Mouse (Mus musculus) frontal cortex, postnatal 36 days (tissue): ENCODE data around the gene Mrrf.
A peak's percentile ranks its signal among the peaks of the same experiment; 100 is the strongest.
"Not testable (repeated sequence)": the region's sequence is repeated elsewhere in the genome, so short reads cannot be mapped to it uniquely, and the experiment has no call there.

ENCODE experiments used
- DNase-seq, 2 experiments: peaks; one replicate each; pipeline ENCODE4 v3.0.0; 2022; ENCODE audit warnings: low spot score in 2 of 2

Mrrf gene

GRCm38 (mm10) chr2:36129051-36129450, 7.1 kb upstream of the Mrrf start:
- DNase-seq: no peak

- DNase-seq: peak in 1 of 2 experiments; percentile 7
Measured at GRCm38 (mm10) chr2:36135887-36136286, 302 bp upstream of the Mrrf start.

DNA sequence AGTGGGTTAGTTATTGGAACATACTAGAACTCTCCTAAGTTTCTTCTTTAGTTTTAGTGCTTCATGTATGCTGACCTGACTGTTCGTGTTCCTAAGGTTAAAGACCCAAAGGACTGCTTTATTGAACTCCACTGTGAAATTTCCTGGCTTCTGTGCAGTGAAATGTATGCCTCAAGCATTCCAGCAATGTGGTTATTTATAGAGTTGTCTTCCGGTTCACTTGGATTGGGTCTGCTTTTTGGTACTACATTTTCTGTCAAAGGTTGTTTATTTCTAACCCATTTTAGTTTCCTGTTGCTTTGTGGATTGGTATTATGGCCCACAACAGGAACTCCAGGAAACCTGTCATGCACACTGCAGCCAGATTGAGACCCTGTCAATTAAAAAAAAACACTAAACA, 2.9 kb downstream of the Mrrf start:
- no peak for DNase-seq

- no peak for DNase-seq
Measured at GRCm38 (mm10) chr2:36148876-36149365, 12.7 kb downstream of the Mrrf start.

- DNase-seq: not testable (repeated sequence)
Measured at GRCm38 (mm10) chr2:36152401-36152800, 16.2 kb downstream of the Mrrf start.

DNA sequence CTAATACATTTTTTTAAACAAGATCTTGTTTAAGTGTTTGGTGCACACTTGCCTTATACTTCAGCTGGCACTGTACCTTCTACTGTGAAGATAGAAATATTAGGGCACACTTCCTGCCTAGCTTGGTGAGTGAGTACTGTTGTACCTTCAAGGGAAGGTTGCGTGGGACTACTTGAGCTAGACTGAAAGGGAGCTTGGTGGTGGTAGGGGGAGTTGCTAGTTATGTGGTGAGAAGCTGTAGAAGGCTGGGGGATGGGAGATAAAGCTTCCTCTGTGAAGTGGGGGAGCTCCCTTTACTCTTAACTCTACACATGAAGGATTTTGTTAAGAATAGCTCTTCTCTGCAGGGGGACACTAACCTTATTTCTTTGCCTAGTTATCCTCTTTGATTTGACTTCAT, 21.3 kb downstream of the Mrrf start:
- DNase-seq: no peak

DNA sequence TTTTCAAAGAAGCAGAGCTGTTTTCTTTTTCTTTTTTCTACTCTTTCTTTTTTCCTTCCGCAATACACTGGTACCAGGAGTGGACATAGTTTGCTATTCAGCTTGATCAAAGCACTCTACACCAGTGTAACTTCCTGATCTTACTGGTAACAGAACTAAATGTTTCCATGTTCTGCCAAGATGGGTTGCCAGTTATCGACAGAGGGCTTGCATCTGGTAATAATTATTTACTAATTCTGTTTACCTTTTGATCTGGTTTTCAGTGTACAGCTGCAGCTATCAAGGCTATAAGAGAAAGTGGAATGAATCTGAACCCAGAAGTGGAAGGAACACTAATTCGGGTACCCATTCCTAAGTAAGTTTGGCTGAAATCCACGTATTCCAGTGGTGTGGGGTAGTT, 23.1 kb downstream of the Mrrf start:
- no peak for DNase-seq

DNA sequence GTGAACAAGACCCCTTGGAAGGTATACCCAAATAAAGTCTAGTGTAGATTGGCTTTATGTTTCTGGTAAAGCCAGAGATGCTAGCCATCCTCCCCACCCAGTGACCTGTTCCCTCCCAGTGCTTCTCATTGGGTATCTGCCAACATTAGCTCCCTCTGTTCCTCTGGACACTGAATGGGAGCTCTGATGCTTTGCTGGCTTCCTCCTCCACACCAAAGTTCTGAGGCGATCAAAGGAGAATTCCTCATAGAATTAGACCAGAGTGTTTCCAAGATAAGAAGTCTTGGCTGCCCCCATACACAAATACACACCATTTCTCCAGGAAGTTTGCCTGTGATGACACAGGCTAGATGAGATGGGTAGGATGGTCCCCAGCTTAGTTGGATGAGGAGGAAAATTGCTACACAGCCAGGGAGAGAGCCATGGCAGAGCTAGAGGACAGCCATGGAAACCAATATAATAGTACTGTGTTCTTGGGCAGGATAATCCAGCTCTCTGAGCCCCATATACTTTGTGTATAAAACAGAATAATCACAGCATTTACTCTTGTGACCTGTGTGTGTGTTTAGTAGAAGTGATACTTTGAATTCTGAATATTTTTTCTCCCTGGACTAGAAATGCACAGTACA, 31.9 kb downstream of the Mrrf start:
- no peak for DNase-seq

GRCm38 (mm10) chr2:36169176-36169575, 33.0 kb downstream of the Mrrf start:
- DNase-seq: no peak

DNA sequence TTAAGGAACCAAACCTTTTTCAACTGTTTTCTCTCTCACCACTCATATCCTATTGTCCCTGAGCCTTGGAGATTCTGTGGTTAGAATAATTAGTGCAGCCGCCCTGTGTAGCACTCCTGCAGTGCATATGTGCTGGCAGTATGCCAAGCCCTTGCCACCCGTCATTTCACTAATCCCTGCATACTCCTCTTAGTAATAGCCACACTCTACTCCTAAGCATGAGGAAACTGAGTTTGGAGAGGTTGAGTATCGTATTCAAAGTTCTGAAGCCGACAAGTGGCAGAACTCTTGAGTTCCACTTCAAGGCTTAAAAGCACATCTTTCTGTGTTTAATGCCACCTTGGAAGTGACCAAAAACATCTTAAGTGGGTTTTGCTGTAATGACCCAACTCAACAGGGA, 35.9 kb downstream of the Mrrf start:
- no peak for DNase-seq

GRCm38 (mm10) chr2:36172574-36172973, 36.4 kb downstream of the Mrrf start:
- no peak for DNase-seq

DNA sequence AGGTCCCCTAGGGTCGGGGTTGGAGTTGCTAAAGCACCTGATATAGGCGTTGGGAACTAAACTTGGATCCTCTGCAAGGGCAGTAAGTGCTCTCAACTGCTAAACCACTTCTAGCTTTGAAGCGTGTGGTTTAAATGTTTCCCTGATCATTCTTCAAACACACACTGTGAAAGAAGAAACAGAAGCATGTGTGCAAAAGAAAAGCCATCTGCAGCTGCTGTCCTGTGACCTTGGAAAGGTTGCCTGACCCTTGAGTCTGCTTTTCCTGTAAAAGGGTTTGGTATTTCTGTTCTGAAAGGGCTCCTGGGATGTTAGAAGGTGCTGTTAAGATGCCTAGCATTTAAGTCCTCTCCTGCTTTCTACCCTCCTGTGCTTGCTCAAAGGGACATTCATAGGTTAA, 43.3 kb downstream of the Mrrf start:
- no peak for DNase-seq

- not testable (repeated sequence) for DNase-seq
Measured at GRCm38 (mm10) chr2:36181587-36182368, 45.6 kb downstream of the Mrrf start.

DNA sequence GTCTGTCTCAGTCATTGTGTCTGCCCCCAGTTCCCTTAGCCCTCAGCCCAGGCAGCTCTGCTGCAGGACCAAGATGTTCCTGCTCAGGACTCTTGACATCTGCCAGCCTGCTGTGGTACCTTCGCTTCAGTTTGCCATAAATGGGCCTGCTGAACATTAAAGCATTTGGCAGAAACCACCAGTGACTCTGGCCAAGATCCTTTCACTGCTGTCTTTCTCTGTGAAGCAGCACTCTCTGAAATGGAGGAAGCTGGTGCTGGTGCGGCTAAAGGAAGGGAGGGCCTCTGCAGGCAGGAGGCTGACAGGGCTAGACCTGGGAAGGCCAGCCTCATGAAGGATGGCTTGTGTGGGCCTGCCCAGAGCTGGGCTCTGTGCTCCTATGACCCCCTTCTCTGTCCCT, 47.1 kb downstream of the Mrrf start:
- DNase-seq: peak in 1 of 2 experiments; percentile 31

GRCm38 (mm10) chr2:36184192-36184591, 48.0 kb downstream of the Mrrf start:
- no peak for DNase-seq

DNA sequence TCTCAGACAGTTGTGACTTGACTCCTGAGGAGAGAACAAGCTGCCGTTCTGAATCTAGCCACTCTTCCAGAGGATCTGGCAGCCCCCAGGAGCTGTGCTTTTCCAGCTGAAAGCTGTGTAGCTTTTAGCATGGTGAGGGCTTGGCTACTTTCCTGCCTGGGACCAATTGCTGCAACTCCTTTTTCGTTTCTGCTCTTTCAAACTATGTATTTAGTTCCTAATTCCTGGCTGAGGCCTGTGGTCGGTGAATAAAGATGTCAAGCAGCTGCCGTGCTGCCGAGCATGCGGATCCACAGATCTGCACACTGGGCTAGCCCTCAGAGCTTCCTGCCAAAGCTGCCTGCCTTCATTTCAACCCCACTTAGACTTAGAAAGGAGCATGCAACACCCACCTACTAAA, 48.7 kb downstream of the Mrrf start:
- peak in 1 of 2 experiments; percentile 45 for DNase-seq

- DNase-seq: not testable (repeated sequence)
Measured at GRCm38 (mm10) chr2:36189200-36189599, 53.0 kb downstream of the Mrrf start.

DNA sequence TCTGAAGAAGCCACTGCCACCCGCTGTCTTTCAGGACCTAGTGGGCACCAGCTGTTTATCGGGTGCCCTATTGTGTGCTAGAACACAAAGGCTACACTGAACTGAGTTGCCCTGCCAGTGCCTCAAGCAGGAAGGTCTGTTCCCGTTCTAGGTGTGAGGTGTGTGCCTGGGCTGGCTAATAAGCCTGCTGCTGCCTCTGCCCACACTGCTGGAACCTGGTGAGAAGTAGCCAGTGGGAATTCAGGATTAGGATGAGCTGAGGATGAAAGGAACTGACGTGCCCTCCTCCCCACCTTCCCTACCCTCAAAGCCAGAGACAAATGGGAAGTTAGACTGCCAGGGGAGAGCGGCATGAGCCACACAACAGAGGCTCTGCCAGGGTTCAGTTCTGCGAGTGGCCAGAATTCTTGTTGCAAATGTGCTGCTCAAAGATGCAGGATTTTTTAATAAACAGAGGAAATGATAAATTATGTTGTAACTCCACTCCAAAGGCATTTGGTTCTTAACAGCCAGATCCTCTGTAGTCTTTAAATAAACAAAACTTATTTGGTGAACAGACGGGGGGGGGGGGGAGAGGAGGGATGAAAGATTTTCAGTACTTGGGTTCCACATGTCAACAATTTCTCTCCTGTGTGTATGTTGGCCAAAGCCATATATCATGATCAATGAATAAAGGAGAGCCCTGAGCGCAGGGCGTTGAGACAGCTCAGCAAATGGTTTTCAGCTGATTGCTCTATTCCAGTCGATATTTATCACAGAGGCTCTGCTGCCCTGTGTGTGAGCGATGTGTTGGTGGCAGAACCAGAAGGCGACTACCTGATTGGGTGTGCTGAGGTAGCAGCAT, 55.1 kb downstream of the Mrrf start:
- DNase-seq: no peak

GRCm38 (mm10) chr2:36197021-36197420, 60.8 kb downstream of the Mrrf start:
- no peak for DNase-seq

GRCm38 (mm10) chr2:36197919-36198881, 62.0 kb downstream of the Mrrf start:
- peak; percentile 74 to 76 for DNase-seq

- no peak for DNase-seq
Measured at GRCm38 (mm10) chr2:36198882-36199262, 62.7 kb downstream of the Mrrf start.
